Mouse (Mus musculus): Measurements from ENCODE around the gene Icmt. TPM values are rescaled to one million over a fixed set of nuclear protein-coding genes. Genes with fewer than 3 reads are reported as not detected.

Gene Icmt
- polyA plus RNA-seq, 1 experiment from 2014 or later: 25.8 TPM

DNA sequence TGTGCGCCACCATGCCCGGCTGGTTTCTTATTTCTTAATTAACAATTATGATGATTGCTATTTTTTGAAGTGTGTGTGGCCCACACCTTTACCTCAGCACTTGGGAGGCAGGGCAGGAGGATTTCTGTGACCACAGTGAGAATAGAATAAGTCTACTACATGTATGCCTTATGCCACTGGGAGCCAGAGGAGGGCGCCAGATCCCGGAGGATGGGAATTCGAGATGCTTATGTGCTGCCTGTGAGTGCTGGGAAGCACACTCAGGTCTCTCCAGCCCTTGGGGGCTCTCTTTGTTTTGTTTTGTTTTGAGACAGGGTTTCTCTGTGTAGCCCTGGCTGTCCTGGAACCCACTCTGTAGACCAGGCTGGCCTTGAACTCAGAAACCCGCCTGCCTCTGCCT, 31.7 kb downstream of the Icmt start:
- ATAC-seq (replicated peaks; ENCODE audit: low FRiP score, low TSS enrichment, low read depth) (no peak), DNase-seq (ENCODE audit: low spot score) (peak; percentile 75)
- WGBS: 78% methylated on average over 6 of the region's 6 CpGs

DNA sequence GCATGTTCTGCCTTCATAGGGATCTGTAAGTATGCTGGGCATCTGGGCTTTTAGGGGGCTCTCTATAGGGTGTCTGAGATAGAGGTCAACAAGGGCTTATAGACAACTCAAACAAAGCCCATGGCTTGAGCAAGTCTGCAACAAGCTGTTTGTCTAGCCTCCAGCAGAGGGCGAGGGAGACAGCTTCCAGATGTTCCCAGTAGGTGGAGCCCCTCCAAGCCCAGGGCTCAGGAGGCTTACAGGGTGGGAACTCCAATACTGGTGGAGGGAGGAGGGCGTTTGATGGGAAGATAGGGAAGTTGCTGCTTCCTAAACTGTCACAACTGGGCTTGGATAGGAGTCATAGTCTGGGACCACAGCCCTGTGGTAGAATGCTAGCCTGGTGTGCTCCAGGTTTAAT, 35.9 kb downstream of the Icmt start:
- no peak overlapping the region for H3K4me3 ChIP-seq (ENCODE audit: low read depth, low read length)
- DNase-seq (ENCODE audit: low spot score) (peak; percentile 89), ATAC-seq (replicated peaks; ENCODE audit: low FRiP score, low TSS enrichment, low read depth) (peak; percentile 33; the same call in 1 of the 2 replicates)
- H3K27ac ChIP-seq (ENCODE audit: low read depth): no peak overlapping the region
- WGBS: 29% methylated on average over 2 of the region's 2 CpGs
- no peak overlapping the region for H3K4me2 ChIP-seq (ENCODE audit: low read length)
- peaks cover 71% of the 10 kb centered on the region for H3K36me3 ChIP-seq (ENCODE audit: control insufficient read depth, insufficient read depth, low read length)
- peaks cover 16% of the 10 kb centered on the region for H3K27me3 ChIP-seq (replicated peaks; ENCODE audit: control insufficient read depth, insufficient read depth, low read length)
- no peaks in the 10 kb centered on the region for H3K4me1 ChIP-seq (replicated peaks; ENCODE audit: control insufficient read depth, insufficient read depth, low read length)
- 0 out of 2 replicates have a peak, but pooled peaks cover 2% of the 10 kb centered on the region for H3K9me3 ChIP-seq (ENCODE audit: control insufficient read depth, low read length)
- H3K9ac ChIP-seq (ENCODE audit: low read length): no peak overlapping the region

More for the DNA sequence above, 31.7 kb downstream of the Icmt start:
- no peak overlapping the region for H3K27ac ChIP-seq (ENCODE audit: low read depth)
- H3K9ac ChIP-seq (ENCODE audit: low read length): no peak overlapping the region
- no peaks in the 10 kb centered on the region for H3K27me3 ChIP-seq (replicated peaks; ENCODE audit: control insufficient read depth, insufficient read depth, low read length)
- peaks cover 15% of the 10 kb centered on the region for H3K4me1 ChIP-seq (replicated peaks; ENCODE audit: control insufficient read depth, insufficient read depth, low read length)
- no peak overlapping the region for H3K4me3 ChIP-seq (ENCODE audit: low read depth, low read length)
- H3K36me3 ChIP-seq (ENCODE audit: control insufficient read depth, insufficient read depth, low read length): peaks cover 59% of the 10 kb centered on the region
- no peaks in the 10 kb centered on the region for H3K9me3 ChIP-seq (ENCODE audit: control insufficient read depth, low read length)
- H3K4me2 ChIP-seq (ENCODE audit: low read length): no peak overlapping the region

DNA sequence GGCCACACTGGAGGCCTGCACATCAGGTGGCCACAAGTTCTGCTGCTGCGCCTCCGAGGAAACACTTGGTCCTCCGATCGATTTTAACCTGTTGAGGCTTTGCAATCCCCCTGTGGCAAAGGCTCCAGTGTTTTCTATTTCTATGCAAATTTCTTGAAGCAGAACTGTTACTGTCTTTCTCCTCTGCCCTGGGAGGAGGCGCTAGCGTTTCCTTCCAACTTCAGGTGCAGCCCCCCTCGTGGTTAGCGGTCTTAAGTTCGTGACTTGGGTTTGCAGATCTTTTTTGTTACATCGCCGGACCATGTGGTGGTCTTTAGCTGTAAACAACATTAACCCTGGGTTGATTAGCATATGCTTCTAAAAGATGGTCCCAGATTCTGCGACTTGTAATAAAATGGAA, 36.6 kb downstream of the Icmt start:
- Histone ChIP-seq H3K4me3 (ENCODE audit: low read depth, low read length) (no peak overlapping the region), H3K9me3 (ENCODE audit: control insufficient read depth, low read length) (0 out of 2 replicates have a peak, but pooled peaks cover 2% of the 10 kb centered on the region), H3K27me3 (replicated peaks; ENCODE audit: control insufficient read depth, insufficient read depth, low read length) (peaks cover 22% of the 10 kb centered on the region), H3K4me2 (ENCODE audit: low read length) (no peak overlapping the region), H3K36me3 (ENCODE audit: control insufficient read depth, insufficient read depth, low read length) (peaks cover 65% of the 10 kb centered on the region), H3K27ac (ENCODE audit: low read depth) (no peak overlapping the region), H3K4me1 (replicated peaks; ENCODE audit: control insufficient read depth, insufficient read depth, low read length) (no peaks in the 10 kb centered on the region), H3K9ac (ENCODE audit: low read length) (no peak overlapping the region)
- WGBS: 95% methylated on average over 12 of the region's 12 CpGs
- DNase-seq (ENCODE audit: low spot score) (no peak), ATAC-seq (replicated peaks; ENCODE audit: low FRiP score, low TSS enrichment, low read depth) (no peak)

DNA sequence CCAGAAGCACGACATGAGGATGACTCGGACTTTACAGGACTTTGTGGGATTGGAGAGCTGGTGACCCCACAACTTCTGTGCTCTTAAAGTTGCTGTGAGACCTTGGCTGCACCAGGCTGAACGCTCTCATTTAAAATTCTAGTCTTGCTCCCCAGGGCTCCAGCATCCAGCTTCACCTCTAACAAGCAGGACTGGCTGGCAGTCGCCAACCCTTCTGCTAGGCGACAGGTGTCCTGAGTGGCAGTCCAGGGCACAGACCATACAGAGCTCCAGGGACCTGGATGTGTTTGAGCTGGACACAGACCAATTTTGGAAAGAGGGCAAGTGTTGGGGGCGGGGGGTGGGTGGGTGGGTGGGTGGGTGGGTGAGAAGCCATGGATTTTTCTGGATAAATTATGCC, 40.7 kb downstream of the Icmt start:
- H3K9ac ChIP-seq (ENCODE audit: low read length): no peak overlapping the region

DNA sequence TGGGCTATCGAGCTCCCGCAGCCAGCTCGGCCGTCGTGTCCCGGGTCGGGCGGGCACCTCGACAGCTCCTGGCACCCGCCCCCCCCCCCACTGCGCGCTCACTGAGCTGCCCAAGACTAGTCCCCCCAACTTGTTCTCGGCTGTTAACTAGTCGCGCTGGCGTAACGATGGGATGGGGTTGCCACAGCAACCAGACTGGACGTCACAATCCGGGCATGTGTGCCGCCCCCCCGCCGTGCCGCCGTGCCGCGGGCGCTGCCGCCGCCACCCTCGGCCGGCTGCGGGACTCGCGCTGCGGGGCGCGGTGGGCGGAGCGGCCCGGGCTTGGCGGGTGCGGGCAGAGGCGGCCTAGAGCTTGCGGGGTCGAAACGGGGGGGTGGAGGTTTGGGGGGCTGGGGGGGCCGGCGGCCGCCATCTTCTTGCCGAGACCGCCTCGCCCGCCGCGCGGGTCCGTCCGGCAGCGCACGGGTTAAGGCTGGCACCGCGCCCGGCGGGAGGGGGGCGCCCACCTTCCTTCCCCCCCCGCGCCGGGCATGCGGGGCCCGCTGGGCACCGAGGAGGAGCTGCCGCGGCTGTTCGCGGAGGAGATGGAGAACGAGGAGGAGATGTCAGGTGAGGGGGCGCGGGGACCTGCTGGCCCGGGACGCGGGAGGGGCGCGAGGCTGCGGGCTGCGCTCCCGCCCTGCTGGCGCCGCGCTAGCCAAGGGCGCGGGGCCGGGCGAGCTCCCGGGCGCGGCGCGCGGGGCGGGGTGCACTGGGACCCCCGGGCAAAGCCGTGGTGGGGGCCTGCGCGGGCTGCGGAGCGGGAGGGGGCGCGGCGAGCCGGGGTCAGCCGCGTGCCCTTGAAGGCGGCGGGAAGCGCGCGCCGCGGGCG, 41.6 kb downstream of the Icmt start, which contains the start of gene Chd5:
Gene Chd5, plus strand, starts transcription at position 233 of the 874 bp plus-strand sequence.
- WGBS: 2% methylated on average over 75 of the region's 120 CpGs
- Histone ChIP-seq H3K36me3 (ENCODE audit: control insufficient read depth, insufficient read depth, low read length) (peaks cover 16% of the 10 kb centered on the region), H3K27me3 (replicated peaks; ENCODE audit: control insufficient read depth, insufficient read depth, low read length) (peaks cover 52% of the 10 kb centered on the region), H3K27ac (ENCODE audit: low read depth) (no peak within 1 kb of the TSS), H3K4me2 (ENCODE audit: low read length) (peak within 1 kb of the TSS; percentile 97), H3K4me3 (ENCODE audit: low read depth, low read length) (peak within 1 kb of the TSS; percentile 43), H3K4me1 (replicated peaks; ENCODE audit: control insufficient read depth, insufficient read depth, low read length) (peaks cover 10% of the 10 kb centered on the region; the same call in 1 of the 2 replicates), H3K9ac (ENCODE audit: low read length) (peak within 1 kb of the TSS; percentile 29; the same call in 1 of the 2 replicates), H3K9me3 (ENCODE audit: control insufficient read depth, low read length) (0 out of 2 replicates have a peak, but pooled peaks cover 2% of the 10 kb centered on the region)
- DNase-seq (ENCODE audit: low spot score): no peak
- peak; percentile 26; the same call in 1 of the 2 replicates for ATAC-seq (replicated peaks; ENCODE audit: low FRiP score, low TSS enrichment, low read depth)

More for the DNA sequence above, 40.7 kb downstream of the Icmt start:
- no peak overlapping the region for H3K27ac ChIP-seq (ENCODE audit: low read depth)
- no peak overlapping the region for H3K4me3 ChIP-seq (ENCODE audit: low read depth, low read length)
- no peak for ATAC-seq (replicated peaks; ENCODE audit: low FRiP score, low TSS enrichment, low read depth)
- H3K4me1 ChIP-seq (replicated peaks; ENCODE audit: control insufficient read depth, insufficient read depth, low read length): 0 out of 2 replicates have a peak, but pooled peaks cover 5% of the 10 kb centered on the region
- H3K27me3 ChIP-seq (replicated peaks; ENCODE audit: control insufficient read depth, insufficient read depth, low read length): peaks cover 49% of the 10 kb centered on the region
- peaks cover 24% of the 10 kb centered on the region for H3K36me3 ChIP-seq (ENCODE audit: control insufficient read depth, insufficient read depth, low read length)
- H3K9me3 ChIP-seq (ENCODE audit: control insufficient read depth, low read length): 0 out of 2 replicates have a peak, but pooled peaks cover 2% of the 10 kb centered on the region
- no peak overlapping the region for H3K4me2 ChIP-seq (ENCODE audit: low read length)
- 41% methylated on average over 6 of the region's 6 CpGs for WGBS
- no peak for DNase-seq (ENCODE audit: low spot score)

DNA sequence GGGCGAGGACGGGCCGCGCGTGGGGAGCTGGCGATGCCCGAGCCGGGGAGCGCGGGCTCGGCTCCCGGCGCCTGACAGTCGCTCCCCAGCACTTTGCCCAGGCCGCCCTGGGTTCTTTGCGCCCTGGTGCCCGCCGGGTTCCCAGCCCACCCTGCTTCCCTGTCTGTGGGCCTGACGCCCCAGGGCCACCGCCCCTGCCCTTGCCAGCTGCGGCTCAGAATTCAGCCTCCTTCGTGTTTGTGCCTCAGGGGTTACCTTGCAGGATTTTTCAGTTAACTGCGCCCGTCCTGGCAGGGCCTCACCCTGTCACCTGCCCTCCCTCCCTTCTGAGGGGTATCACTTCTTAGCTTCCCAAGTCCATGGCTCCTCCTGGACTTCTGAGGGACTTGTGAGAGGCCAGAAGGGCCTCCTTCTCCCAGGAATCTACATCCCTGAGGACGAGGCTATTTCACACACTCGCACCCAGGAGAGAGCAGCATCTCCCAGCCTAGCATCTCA, 42.3 kb downstream of the Icmt start:
- peaks cover 10% of the 10 kb centered on the region; the same call in 1 of the 2 replicates for H3K4me1 ChIP-seq (replicated peaks; ENCODE audit: control insufficient read depth, insufficient read depth, low read length)
- 3% methylated on average over 25 of the region's 26 CpGs for WGBS
- peaks cover 9% of the 10 kb centered on the region for H3K36me3 ChIP-seq (ENCODE audit: control insufficient read depth, insufficient read depth, low read length)
- peaks cover 56% of the 10 kb centered on the region for H3K27me3 ChIP-seq (replicated peaks; ENCODE audit: control insufficient read depth, insufficient read depth, low read length)
- DNase-seq (ENCODE audit: low spot score): no peak
- H3K9ac ChIP-seq (ENCODE audit: low read length): peak overlapping the region; percentile 29; the same call in 1 of the 2 replicates
- H3K9me3 ChIP-seq (ENCODE audit: control insufficient read depth, low read length): 0 out of 2 replicates have a peak, but pooled peaks cover 2% of the 10 kb centered on the region
- H3K27ac ChIP-seq (ENCODE audit: low read depth): no peak overlapping the region
- ATAC-seq (replicated peaks; ENCODE audit: low FRiP score, low TSS enrichment, low read depth): no peak
- H3K4me2 ChIP-seq (ENCODE audit: low read length): peak overlapping the region; percentile 97
- H3K4me3 ChIP-seq (ENCODE audit: low read depth, low read length): peak overlapping the region; percentile 43

DNA sequence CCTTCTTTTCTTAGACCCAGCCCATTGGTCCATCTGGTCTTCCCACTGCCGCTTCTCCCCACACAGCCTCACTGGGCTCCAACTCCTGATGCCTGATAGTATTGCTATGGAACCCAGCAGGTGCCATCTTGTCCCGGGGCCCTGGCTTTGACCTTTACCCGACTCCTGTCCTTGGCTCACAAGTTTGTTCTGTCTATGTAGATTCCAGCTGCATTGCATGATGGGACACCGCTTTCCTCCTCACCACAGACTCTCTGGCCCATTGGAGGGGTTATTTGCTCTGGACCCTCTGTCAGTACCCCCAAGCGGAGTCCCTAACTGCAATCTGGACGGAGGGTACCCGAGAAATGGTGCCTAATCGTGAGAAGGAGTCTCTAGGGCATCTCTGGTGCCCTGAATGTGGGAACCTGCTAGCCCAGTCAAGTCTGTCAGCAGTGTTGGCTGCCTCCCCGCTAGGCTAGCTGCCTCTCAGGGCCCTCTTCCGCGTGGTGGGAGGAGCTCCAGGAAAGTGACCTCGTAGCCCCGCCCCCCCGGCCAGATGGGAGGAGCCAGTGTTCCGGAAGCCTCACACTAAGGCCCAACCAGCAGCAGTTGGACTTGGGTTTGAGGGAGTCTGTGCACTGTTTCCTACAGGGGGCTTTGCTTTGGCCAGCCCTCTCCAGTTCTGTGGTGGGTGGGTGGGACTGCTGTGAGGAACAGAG, 43.7 kb downstream of the Icmt start:
- WGBS: 40% methylated on average over 15 of the region's 15 CpGs
- DNase-seq (ENCODE audit: low spot score) (no peak), ATAC-seq (replicated peaks; ENCODE audit: low FRiP score, low TSS enrichment, low read depth) (no peak)
- Histone ChIP-seq H3K9ac (ENCODE audit: low read length) (no peak overlapping the region), H3K4me1 (replicated peaks; ENCODE audit: control insufficient read depth, insufficient read depth, low read length) (peaks cover 15% of the 10 kb centered on the region; the same call in 1 of the 2 replicates), H3K4me2 (ENCODE audit: low read length) (no peak overlapping the region), H3K36me3 (ENCODE audit: control insufficient read depth, insufficient read depth, low read length) (no peaks in the 10 kb centered on the region), H3K9me3 (ENCODE audit: control insufficient read depth, low read length) (no peaks in the 10 kb centered on the region), H3K27me3 (replicated peaks; ENCODE audit: control insufficient read depth, insufficient read depth, low read length) (peaks cover 56% of the 10 kb centered on the region), H3K27ac (ENCODE audit: low read depth) (no peak overlapping the region), H3K4me3 (ENCODE audit: low read depth, low read length) (no peak overlapping the region)

DNA sequence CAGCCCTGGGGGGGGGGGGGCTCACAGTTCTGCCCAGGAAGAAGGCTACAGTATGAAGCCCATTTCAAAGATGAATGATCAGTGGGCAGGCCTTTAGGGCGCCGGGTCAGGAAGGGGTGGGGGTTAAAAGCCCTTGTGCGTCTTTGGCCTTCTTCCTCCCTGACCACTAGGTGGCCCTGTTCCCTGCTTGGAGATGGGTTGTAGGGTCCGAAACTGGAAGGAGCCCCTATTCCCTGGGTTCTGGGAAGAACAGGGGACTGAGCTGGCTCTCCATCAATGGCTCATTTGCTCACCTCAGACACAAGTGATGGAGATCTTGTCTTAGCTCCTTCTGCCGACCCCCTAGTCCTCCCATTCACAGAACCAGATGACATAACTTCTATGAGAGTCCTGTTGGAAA, 46.3 kb downstream of the Icmt start:
- 16% methylated on average over 5 of the region's 5 CpGs for WGBS
- ATAC-seq (replicated peaks; ENCODE audit: low FRiP score, low TSS enrichment, low read depth) (no peak), DNase-seq (ENCODE audit: low spot score) (no peak)
- Histone ChIP-seq H3K9ac (ENCODE audit: low read length) (no peak overlapping the region), H3K9me3 (ENCODE audit: control insufficient read depth, low read length) (no peaks in the 10 kb centered on the region), H3K4me2 (ENCODE audit: low read length) (no peak overlapping the region), H3K36me3 (ENCODE audit: control insufficient read depth, insufficient read depth, low read length) (no peaks in the 10 kb centered on the region), H3K27ac (ENCODE audit: low read depth) (no peak overlapping the region), H3K4me1 (replicated peaks; ENCODE audit: control insufficient read depth, insufficient read depth, low read length) (peaks cover 15% of the 10 kb centered on the region; the same call in 1 of the 2 replicates), H3K4me3 (ENCODE audit: low read depth, low read length) (no peak overlapping the region), H3K27me3 (replicated peaks; ENCODE audit: control insufficient read depth, insufficient read depth, low read length) (peaks cover 37% of the 10 kb centered on the region)
